Mouse (Mus musculus) hindbrain, embryonic 16.5 days (tissue): ENCODE data around the gene Arhgef2. TPM values are rescaled to one million over a fixed set of nuclear protein-coding genes. Genes with fewer than 3 reads are reported as not detected.

ENCODE experiments used
- ATAC-seq: fragments of 200-750 bp; cut with Nextera tagmentation; 2 replicates; pipeline ENCODE4 v1.8.0; 2017; ENCODE audit warnings: moderate TSS enrichment, moderate library complexity
- H3K27ac ChIP-seq: fragments of 300-500 bp; sonication (generic); 2 replicates; pipeline ENCODE4 v1.5.1; 2014; ENCODE audit warnings: low read depth, mild to moderate bottlenecking, control low read depth, low read length, moderate library complexity
- H3K27me3 ChIP-seq: fragments of 300-500 bp; sonication (generic); replicated peaks from 2 replicates; pipeline ENCODE4 v1.6.1; 2014; ENCODE audit warnings: low read length; ENCODE audit not compliant: control insufficient read depth, insufficient read depth
- H3K36me3 ChIP-seq: fragments of 300-500 bp; sonication (generic); 2 replicates; pipeline ENCODE4 v1.6.1; 2014; ENCODE audit warnings: mild to moderate bottlenecking, low read length, moderate library complexity, mixed read lengths; ENCODE audit not compliant: control insufficient read depth, insufficient read depth
- H3K4me1 ChIP-seq: fragments of 300-500 bp; sonication (generic); 2 replicates; pipeline ENCODE4 v1.6.1; 2014; ENCODE audit warnings: low read depth, low read length; ENCODE audit not compliant: control insufficient read depth, insufficient read depth
- H3K4me2 ChIP-seq: fragments of 300-500 bp; sonication (generic); 2 replicates; pipeline ENCODE4 v1.6.1; 2014; ENCODE audit warnings: mild to moderate bottlenecking, low read length, control low read depth, moderate library complexity
- H3K4me3 ChIP-seq: fragments of 300-500 bp; sonication (generic); 2 replicates; pipeline ENCODE4 v1.5.1; 2014; ENCODE audit warnings: mild to moderate bottlenecking, low read length, control low read depth, moderate library complexity
- H3K9ac ChIP-seq: fragments of 300-500 bp; sonication (generic); 2 replicates; pipeline ENCODE4 v1.6.1; 2014; ENCODE audit warnings: low read depth, mild to moderate bottlenecking, control low read depth, low read length, moderate library complexity
- H3K9me3 ChIP-seq: fragments of 300-500 bp; sonication (generic); 2 replicates; pipeline ENCODE4 v1.6.1; 2014; ENCODE audit warnings: mild to moderate bottlenecking, low read length, moderate library complexity; ENCODE audit not compliant: control insufficient read depth
- WGBS: fragments of 180-500 bp; shearing (Covaris S2); extraction: QIAGEN DNeasy Blood & Tissue Kit; methylation state at CpG from one replicate; pipeline ENCODE4 v1.1.7; 2014; 5-methylcytosine and 5-hydroxymethylcytosine counted together
- polyA plus RNA-seq: library from polyadenylated mRNA; unstranded; fragments of >200 nt; fragmentation: Nextera tagmentation; extraction: Ambion mirVana; gene quantifications from 2 replicates; pipeline ENCODE4 v1.2.1, GENCODE M21; 2015

Gene Arhgef2
- polyA plus RNA-seq, 1 experiment from 2014 or later, result 79.0 TPM

DNA sequence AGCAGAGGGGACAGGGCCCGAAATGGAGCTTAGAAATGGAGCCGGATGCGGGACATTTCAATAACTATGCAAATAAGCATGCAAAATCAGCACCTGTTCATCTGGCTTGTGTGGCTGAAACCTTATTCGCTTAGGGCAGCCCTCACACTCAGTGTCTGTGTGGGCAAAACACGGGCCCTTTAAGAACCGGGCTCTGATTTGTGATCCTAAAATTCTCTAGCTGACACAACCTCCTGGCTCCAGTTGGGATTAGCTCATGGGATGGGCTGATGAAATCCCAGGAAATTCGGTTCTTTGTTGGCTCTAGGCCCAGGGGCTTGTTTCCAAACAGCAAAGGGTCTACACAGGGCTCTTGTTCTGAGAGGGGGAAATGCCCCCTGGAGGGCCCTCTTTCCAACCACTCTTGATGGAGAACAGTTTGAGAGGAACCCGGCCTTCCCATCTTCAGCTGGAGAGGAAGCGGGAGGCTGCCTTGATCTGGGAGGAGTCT is 10.2 kb downstream of the Arhgef2 start:
- H3K9ac ChIP-seq, result peak overlapping the region; percentile 13; the same call in 1 of the 2 replicates
- no peak overlapping the region for H3K4me2 ChIP-seq

DNA sequence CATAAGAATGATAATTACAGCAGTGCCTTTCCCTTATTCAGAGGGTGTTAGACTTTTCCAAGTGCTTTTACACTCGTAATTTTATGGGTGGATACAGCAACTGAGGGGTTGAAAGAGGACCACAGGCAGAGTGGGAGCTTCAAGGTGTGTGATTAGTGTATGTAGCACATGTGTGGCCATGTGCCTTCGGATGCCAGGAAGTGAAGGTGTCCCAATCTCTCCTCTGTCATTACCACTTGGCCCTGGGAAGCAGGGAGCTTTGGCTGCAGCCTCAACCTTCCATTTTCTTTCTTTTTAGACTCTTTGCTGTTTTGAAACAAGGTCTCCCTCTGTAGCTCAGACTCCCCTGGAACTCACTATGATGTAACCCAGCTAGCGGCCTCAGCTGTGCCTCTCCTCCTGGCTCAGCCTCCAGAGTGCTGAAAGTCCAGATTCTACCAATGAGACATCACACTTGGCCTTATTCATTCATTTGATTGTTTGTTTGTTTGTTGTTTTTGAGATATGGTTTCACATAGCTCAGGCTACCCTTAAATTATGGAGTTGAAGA is 11.3 kb downstream of the Arhgef2 start:
- Histone ChIP-seq H3K9me3 (no peaks in the 10 kb centered on the region), H3K4me2 (no peak overlapping the region), H3K27ac (no peak overlapping the region), H3K4me1 (peaks cover 11% of the 10 kb centered on the region), H3K36me3 (no peaks in the 10 kb centered on the region), H3K9ac (no peak overlapping the region), H3K27me3 (no peaks in the 10 kb centered on the region), H3K4me3 (no peak overlapping the region)
- no peak for ATAC-seq
- WGBS, result 83% methylated on average over 3 of the region's 3 CpGs

More for the DNA sequence above, 10.2 kb downstream of the Arhgef2 start:
- no peak for ATAC-seq
- H3K27ac ChIP-seq, result no peak overlapping the region
- no peak overlapping the region for H3K4me3 ChIP-seq
- H3K4me1 ChIP-seq, result peaks cover 11% of the 10 kb centered on the region
- 40% methylated on average over 9 of the region's 9 CpGs for WGBS
- no peaks in the 10 kb centered on the region for H3K9me3 ChIP-seq
- H3K27me3 ChIP-seq, result no peaks in the 10 kb centered on the region
- H3K36me3 ChIP-seq, result no peaks in the 10 kb centered on the region

DNA sequence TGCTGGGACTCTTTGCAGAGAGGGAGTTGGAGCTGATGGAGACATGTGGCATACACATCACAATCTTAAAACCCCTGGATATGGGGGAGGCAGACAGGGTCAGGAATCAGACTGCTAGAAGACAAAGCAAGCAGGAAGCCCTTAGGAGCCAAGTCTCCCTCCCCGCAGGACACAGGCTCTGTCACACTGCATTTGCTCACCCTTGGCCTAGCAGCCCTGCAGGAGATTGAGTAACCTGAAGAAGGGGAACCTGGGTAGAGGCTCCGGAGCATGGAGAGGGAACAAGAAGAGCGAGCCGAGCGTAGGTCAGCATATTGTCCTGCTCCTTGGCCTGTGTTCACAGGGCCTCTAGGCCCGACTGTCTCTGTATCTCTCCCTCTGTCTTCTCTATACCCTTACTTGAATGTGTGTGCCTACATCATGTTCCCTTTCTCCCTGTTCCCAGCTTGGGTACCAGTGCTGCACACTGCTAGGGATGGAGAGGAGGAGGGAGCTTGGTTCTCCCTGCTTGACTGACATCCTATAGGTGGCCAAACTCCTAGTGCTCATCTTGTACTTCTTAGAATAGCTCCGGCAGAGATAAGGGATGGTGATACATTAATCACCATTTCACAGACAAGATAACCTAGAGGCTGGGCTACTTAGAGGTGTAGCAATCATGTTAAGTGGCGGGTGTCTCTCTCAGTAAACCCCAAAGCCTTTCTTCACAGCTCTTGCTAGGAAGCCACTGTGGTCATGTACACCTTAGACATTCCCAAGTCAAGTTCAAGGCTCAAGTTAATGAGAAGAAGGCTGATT is 12.5 kb downstream of the Arhgef2 start:
- Histone ChIP-seq H3K4me2 (no peak overlapping the region), H3K27ac (no peak overlapping the region), H3K4me1 (peaks cover 11% of the 10 kb centered on the region), H3K4me3 (no peak overlapping the region), H3K9ac (no peak overlapping the region), H3K36me3 (no peaks in the 10 kb centered on the region), H3K9me3 (no peaks in the 10 kb centered on the region), H3K27me3 (no peaks in the 10 kb centered on the region)
- ATAC-seq, result no peak
- 74% methylated on average over 8 of the region's 8 CpGs for WGBS

DNA sequence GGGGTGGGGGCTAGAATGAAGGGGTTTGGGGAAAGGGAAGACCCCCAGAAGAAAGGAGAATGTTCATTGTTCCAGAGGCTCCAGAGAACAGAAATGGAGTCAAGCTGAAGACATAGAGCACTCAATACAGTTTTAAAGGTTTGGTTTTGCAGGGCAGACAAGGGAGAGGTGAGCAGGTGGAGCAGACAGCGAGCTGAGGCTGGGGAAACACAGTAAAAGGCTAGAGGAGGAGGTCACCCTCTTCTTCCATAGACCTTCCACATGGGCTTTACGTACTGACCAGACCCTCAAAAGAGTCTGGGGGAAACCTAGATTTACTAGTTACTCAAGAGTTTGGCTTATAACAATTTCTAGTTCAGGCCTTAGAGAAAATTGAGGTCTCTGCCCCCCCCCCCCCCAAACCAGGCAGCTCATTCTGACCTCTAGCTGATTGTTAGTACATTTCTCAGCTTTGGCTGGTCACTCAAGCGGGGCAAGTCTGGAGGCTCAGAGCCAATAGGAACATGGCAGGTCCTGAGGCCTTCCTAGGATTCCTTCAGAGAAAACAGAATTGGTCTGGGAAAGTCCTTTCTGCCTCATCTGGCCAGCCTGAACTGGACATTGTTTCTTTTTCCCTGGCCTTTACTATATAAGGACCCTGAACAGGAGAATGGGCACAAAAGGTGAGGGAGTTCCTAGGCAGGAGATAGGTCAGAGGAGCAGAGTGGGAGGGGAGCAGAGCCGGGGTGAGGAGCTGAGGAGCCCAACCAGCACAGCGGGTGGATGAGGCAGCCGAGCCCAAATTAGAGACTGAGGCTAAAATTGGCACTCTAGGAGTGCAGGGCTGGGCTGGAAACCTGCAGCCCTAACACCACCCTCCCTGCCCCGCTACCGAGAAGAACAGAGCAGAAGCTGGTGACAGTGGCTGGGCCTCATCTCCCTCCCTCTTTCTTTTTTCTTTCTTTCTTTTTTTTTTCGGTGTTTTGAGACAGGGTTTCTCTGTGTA is 13.6 kb downstream of the Arhgef2 start:
- H3K27me3 ChIP-seq, result no peaks in the 10 kb centered on the region
- H3K36me3 ChIP-seq, result no peaks in the 10 kb centered on the region
- H3K9ac ChIP-seq, result no peak overlapping the region
- H3K9me3 ChIP-seq, result no peaks in the 10 kb centered on the region
- H3K4me2 ChIP-seq, result no peak overlapping the region
- WGBS, result 44% methylated on average over 9 of the region's 9 CpGs
- no peak overlapping the region for H3K27ac ChIP-seq
- no peak for ATAC-seq
- H3K4me1 ChIP-seq, result peaks cover 18% of the 10 kb centered on the region
- H3K4me3 ChIP-seq, result no peak overlapping the region

DNA sequence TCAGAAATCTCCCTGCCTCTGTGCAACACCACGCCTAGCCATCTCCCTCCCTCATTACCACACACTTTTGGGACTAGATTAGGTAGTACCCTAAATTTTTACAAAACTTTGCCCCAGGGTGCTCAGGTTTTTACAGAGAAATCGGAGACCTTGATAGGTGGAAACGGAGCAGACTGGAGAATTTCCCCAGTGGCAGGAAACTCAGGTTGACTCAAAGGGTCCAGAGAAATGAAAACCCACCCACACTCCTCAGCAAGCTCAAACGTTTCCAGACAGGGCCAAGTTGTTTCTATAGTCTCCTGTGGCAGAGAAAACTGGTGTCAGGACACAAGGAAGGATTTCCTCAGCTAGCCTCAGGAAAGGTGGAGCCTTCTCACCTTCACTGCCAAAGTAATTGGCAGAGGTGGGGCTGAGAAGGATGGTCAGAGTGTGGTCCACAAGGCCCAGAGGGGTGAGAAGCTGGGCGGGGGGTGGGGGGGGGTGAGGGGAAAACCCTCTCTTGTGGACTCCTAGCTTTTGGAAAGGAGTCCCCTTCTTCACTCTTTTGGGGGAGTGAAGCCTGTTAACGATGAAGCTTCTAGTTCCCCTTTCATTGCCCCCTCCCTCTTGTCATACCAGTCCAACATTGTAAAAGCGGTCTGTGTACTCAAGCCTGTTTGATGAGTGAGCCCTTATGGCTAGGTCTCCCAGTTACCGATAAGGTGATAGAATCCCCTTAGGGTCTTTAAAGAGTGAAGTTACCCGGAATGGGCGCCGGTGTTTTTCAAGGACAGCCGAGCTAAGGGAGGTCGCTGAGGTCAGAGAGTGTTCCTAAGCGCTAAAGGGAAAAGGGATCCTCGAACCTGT is 14.6 kb downstream of the Arhgef2 start:
- H3K4me2 ChIP-seq, result peak overlapping the region; percentile 90
- H3K27ac ChIP-seq, result peak overlapping the region; percentile 95
- WGBS, result 15% methylated on average over 15 of the region's 15 CpGs
- H3K4me3 ChIP-seq, result peak overlapping the region; percentile 90
- H3K27me3 ChIP-seq, result no peaks in the 10 kb centered on the region
- H3K9ac ChIP-seq, result peak overlapping the region; percentile 98
- H3K4me1 ChIP-seq, result peaks cover 28% of the 10 kb centered on the region
- no peaks in the 10 kb centered on the region for H3K36me3 ChIP-seq
- ATAC-seq, result peak; percentile 0; the same call in 1 of the 2 replicates
- no peaks in the 10 kb centered on the region for H3K9me3 ChIP-seq

DNA sequence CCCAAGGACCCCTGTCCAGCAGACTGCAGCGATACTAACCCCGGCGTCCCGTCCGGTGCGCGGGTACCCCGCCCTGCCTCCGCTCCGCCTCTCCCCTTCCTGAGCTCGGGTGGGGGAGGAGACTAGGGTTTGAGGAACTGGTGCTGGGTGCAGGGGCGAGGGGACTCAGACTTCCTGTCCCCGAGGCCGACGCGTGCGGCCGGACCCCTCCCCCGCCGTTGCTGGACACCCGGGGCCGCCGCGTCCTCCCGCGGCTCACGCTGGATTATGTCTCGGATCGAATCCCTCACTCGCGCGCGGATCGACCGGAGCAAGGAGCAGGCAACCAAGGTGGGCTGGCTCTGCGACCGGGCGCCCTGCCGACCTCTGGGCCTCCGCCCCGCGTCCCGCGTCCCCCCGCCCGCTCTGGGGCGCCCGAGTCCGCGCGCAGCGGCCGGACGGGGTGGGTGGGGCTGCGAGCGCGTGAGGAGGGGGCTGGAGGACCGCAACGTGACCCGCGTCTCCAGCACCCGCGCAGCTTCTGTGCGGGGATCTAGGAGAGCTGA is 15.3 kb downstream of the Arhgef2 start:
- H3K4me1 ChIP-seq, result peaks cover 30% of the 10 kb centered on the region
- H3K9me3 ChIP-seq, result no peaks in the 10 kb centered on the region
- peak overlapping the region; percentile 90 for H3K4me2 ChIP-seq
- H3K9ac ChIP-seq, result peak overlapping the region; percentile 98
- H3K27me3 ChIP-seq, result no peaks in the 10 kb centered on the region
- H3K36me3 ChIP-seq, result no peaks in the 10 kb centered on the region
- WGBS, result under 1% methylated on average over 64 of the region's 64 CpGs
- H3K27ac ChIP-seq, result peak overlapping the region; percentile 95
- peak overlapping the region; percentile 90 for H3K4me3 ChIP-seq
- peak; percentile 68 for ATAC-seq

DNA sequence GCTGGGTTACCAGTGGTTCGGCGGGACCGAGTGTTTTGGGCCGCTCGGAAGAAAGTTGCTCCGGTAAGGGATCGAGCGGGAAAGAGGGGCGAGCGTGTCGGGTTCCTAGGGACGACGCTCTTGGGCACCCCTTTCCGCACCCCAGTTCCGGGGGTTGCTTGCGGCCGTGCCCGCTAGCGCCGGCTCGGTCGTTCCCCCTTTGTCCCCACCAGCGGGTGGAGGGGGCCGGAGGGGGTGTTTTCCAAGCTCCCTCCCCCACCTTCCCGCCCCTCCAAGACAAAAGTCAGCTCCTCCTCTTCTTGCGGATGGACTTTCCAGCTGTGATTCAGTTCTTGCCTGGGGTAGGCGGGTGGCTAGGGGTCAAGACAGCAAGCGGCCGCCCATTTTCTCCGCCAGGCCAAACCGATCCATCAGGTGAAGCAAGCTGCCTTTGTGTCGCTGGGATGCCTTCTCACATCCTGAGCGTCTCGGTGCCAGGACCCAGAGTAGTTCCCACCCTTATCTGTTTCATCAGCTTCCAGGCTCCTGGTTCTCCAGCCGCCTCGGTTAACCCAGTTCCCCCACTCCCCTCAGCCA is 15.9 kb downstream of the Arhgef2 start:
- H3K27ac ChIP-seq, result peak overlapping the region; percentile 95

More for the DNA sequence above, 15.9 kb downstream of the Arhgef2 start:
- H3K4me3 ChIP-seq, result peak overlapping the region; percentile 90
- H3K36me3 ChIP-seq, result no peaks in the 10 kb centered on the region
- H3K4me2 ChIP-seq, result peak overlapping the region; percentile 90
- under 1% methylated on average over 36 of the region's 36 CpGs for WGBS
- no peaks in the 10 kb centered on the region for H3K27me3 ChIP-seq
- no peaks in the 10 kb centered on the region for H3K9me3 ChIP-seq
- H3K9ac ChIP-seq, result peak overlapping the region; percentile 98
- H3K4me1 ChIP-seq, result peaks cover 32% of the 10 kb centered on the region
- ATAC-seq, result peak; percentile 26
